Mouse (Mus musculus): ENCODE measurements around the gene Prss16. TPM values are rescaled to one million over a fixed set of nuclear protein-coding genes. Genes with fewer than 3 reads are reported as not detected.

The Prss16 gene
- 1.2 and 3.2 TPM in 2 replicates for total RNA-seq (2023)

DNA sequence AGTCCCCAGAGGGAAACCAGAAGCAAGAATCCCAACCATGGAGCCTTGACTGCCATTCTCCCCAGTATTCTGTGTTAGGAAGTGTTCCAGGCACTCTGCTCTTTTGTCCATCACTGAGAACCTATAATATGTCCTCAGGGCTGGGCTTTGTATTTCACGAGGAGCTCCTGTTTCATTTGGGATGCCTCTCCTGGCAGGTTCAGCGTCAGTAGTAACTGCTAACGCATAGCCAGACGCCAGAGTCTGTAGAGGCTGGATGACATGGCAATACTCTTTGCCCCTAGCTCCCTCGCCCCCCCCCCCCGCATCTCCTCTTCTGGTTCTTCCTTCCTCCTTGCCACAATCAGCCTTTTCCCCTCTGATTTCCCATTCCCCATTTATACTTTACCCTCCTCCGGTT, at the start of gene Prss16:
Gene Prss16 (minus strand): TSS at position 101 of the 400 bp plus-strand sequence.

DNA sequence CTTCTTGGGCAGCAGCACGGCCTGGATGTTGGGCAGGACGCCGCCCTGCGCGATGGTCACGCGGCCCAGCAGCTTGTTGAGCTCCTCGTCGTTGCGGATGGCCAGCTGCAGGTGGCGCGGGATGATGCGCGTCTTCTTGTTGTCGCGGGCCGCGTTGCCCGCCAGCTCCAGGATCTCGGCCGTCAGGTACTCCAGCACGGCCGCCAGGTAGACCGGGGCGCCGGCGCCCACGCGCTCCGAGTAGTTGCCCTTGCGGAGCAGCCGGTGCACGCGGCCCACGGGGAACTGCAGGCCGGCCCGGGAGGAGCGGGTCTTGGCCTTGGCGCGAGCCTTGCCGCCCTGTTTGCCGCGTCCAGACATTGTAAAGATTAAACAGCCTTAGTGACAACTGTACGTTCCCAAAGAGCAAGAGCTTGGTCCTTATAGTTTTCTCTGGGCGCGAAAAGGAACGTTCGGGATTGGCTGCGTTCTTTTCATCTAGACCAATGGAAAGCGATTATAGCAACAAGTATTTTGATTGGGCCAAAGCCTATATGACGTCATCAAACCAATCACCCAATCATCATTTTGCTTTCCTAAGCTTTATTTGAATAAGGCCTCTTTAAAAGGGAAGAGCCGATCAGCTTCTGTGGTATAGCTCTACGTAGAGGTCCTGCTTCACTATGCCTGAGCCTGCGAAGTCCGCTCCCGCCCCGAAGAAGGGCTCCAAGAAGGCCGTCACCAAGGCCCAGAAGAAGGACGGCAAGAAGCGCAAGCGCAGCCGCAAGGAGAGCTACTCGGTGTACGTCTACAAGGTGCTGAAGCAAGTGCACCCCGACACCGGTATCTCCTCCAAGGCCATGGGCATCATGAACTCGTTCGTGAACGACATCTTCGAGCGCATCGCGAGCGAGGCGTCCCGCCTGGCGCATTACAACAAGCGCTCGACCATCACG, 33.3 kb upstream of the Prss16 start, which contains the start of the genes Hist1h2ag and Hist1h2bj:
Gene Hist1h2ag (minus strand): TSS at position 377 of the 935 bp plus-strand sequence.
Gene Hist1h2bj (plus strand): TSS at position 647 of the 935 bp plus-strand sequence.

DNA sequence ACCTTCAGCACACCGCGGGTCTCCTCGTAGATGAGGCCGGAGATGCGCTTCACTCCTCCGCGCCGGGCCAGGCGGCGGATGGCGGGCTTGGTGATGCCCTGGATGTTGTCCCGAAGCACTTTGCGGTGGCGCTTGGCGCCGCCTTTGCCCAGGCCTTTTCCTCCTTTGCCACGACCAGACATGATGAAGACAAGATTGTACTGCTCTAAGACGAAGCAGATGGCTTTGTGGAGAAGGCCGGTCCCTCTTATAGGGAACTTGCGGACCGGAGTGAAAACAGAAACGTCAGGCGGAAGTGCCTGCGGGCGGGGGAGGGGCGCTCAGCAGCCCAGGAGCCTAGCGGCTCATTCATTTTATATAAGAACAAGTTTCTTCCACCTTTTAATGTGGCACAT, 31.6 kb upstream of the Prss16 start, which contains the start of gene Hist1h4i:
Gene Hist1h4i (minus strand): TSS at position 221 of the 395 bp plus-strand sequence.

DNA sequence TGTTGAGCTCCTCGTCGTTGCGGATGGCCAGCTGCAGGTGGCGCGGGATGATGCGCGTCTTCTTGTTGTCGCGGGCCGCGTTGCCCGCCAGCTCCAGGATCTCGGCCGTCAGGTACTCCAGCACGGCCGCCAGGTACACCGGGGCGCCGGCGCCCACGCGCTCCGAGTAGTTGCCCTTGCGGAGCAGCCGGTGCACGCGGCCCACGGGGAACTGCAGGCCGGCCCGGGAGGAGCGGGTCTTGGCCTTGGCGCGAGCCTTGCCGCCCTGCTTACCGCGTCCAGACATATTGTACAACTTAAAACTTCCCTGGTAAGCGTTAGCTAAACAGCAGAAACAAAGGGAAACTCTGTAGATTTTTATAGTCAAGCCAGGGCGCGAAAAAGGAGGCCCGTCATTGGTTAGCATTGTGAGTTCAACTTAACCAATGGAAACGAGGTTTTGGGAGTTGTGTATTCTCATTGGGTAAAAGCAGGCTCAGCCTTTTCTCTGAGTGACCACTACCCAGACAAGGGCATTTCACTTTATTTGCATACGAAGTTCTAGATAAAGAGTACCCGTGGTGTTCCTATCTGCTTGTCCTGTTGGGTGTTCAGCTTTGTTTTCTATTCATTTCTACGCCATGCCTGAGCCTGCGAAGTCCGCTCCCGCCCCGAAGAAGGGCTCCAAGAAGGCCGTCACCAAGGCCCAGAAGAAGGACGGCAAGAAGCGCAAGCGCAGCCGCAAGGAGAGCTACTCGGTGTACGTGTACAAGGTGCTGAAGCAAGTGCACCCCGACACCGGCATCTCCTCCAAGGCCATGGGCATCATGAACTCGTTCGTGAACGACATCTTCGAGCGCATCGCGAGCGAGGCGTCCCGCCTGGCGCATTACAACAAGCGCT, 26.0 kb upstream of the Prss16 start, which contains the start of the genes Hist1h2ah and Hist1h2bk:
Gene Hist1h2ah (minus strand): TSS at position 302 of the 882 bp plus-strand sequence.
Gene Hist1h2bk (plus strand): TSS at position 604 of the 882 bp plus-strand sequence.

DNA sequence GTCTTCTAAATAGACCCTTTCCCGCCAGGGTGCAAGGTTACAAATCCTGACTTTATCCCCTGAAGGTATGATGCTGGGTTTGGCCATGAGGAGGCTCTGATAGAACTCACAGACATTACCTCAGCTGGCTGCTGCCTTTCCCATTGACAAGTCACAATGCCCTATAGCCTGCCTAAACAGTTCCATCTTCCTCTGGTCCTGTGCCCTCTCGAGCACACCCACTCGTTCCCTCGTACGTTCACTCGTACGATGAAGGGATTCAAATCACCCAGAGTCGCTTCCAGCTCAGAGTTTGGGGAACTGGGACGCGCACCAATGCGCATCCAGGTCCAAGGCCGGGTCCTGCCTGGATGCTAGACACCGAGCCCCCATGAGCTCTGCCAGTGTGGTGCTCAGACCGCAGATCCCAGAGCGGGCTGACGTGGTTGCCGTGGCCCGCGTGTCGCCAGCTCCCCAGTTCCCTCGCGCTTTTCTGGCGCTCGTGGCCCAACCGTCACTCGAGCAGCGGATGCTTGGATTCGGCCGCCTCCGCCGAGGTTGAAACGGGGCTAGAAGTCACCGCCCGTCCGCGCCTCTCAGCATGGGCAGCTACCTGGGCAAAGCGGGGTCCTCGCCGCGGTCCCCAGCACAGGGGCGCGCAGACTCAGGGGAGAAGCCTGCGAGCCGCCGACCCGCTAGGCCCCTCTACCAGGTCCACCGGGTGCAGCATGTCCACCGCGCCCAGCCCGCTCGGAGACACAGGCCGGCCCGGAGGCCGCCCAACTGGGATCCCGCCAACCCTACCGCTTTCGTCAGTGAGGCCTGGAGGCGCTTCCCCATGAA, 28.4 kb downstream of the Prss16 start, which contains the start of gene Pom121l2:
Gene Pom121l2 (plus strand): TSS at position 214 of the 822 bp plus-strand sequence.

Other genes with a start within 250 kb of the Prss16 start
- gene Hist1h1b, start 229.1 kb downstream of the Prss16 start, total RNA-seq (2023), result 343 and 349 TPM in 2 replicates
- gene Hist1h3i, start 226.4 kb downstream of the Prss16 start, total RNA-seq (2023), result 850 and 1,006 TPM in 2 replicates
- gene Hist1h2an, start 222.5 kb downstream of the Prss16 start, total RNA-seq (2023), result 108 and 113 TPM in 2 replicates
- 316 and 334 TPM in 2 replicates for gene Hist1h2bp, start 222.3 kb downstream of the Prss16 start, total RNA-seq (2023)
- 732 and 971 TPM in 2 replicates for gene Hist1h2bq, start 199.5 kb downstream of the Prss16 start, total RNA-seq (2023)
- 940 and 1,538 TPM in 2 replicates for gene Hist1h2ao, start 199.3 kb downstream of the Prss16 start, total RNA-seq (2023)
- 869 and 934 TPM in 2 replicates for gene Hist1h4m, start 198.0 kb downstream of the Prss16 start, total RNA-seq (2023)
- gene Hist1h4n, start 177.5 kb downstream of the Prss16 start, total RNA-seq (2023), result 196 and 307 TPM in 2 replicates
- 286 and 375 TPM in 2 replicates for gene Hist1h2ap, start 176.2 kb downstream of the Prss16 start, total RNA-seq (2023)
- 735 and 957 TPM in 2 replicates for gene Hist1h2br, start 176.0 kb downstream of the Prss16 start, total RNA-seq (2023)
- 0.36 and 0.54 TPM in 2 replicates for gene Zfp184, start 64.6 kb downstream of the Prss16 start, total RNA-seq (2023)
- gene Pom121l2, start 28.5 kb downstream of the Prss16 start, total RNA-seq (2023), result not detected in 2 replicates
- gene Hist1h2ah, start 25.8 kb upstream of the Prss16 start, total RNA-seq (2023), result 251 and 417 TPM in 2 replicates
- 727 and 900 TPM in 2 replicates for gene Hist1h2bk, start 26.1 kb upstream of the Prss16 start, total RNA-seq (2023)
- gene Hist1h4i, start 31.6 kb upstream of the Prss16 start, total RNA-seq (2023), result 223 and 313 TPM in 2 replicates
- gene Hist1h2ag, start 33.2 kb upstream of the Prss16 start, total RNA-seq (2023), result 410 and 722 TPM in 2 replicates
- 470 and 634 TPM in 2 replicates for gene Hist1h2bj, start 33.5 kb upstream of the Prss16 start, total RNA-seq (2023)
- gene Vmn1r188, start 74.7 kb upstream of the Prss16 start, total RNA-seq (2023), result not detected in 2 replicates
- gene Vmn1r189, start 96.1 kb upstream of the Prss16 start, total RNA-seq (2023), result not detected in 2 replicates
- gene Vmn1r191, start 174.2 kb upstream of the Prss16 start, total RNA-seq (2023), result not detected in 2 replicates
- not detected in 2 replicates for gene Vmn1r192, start 181.4 kb upstream of the Prss16 start, total RNA-seq (2023)
- gene Vmn1r193, start 213.4 kb upstream of the Prss16 start, total RNA-seq (2023), result not detected in 2 replicates
- gene Vmn1r194, start 234.5 kb upstream of the Prss16 start, total RNA-seq (2023), result not detected in 2 replicates